Mouse (Mus musculus) megakaryocyte-erythroid progenitor cell, adult 5 weeks (primary cell): ENCODE results near the gene Mex3d. TPM values are rescaled to one million over a fixed set of nuclear protein-coding genes. Genes with fewer than 3 reads are reported as not detected.

ENCODE experiments used
- polyA plus RNA-seq: library from polyadenylated mRNA; stranded (reverse); fragments of >175 nt; gene quantifications from 2 replicates; pipeline ENCODE4 v1.2.3, GENCODE M21; 2012

Mex3d gene
- polyA plus RNA-seq: 29.8 and 33.4 TPM in 2 replicates

GRCm38 (mm10) chr10:80387522-80387959, at the start of gene Mex3d:
Gene Mex3d (minus strand): TSS chr10:80387659.

GRCm38 (mm10) chr10:80433513-80434232, 46.2 kb upstream of the Mex3d start, which contains the start of gene Tcf3:
Gene Tcf3 (minus strand): TSS chr10:80433647.

GRCm38 (mm10) chr10:80406684-80407501, 19.4 kb upstream of the Mex3d start, which contains the start of gene Uqcr11:
Gene Uqcr11 (minus strand): TSS chr10:80406830.

GRCm38 (mm10) chr10:80399191-80399972, 11.9 kb upstream of the Mex3d start, which contains the start of gene Mbd3:
Gene Mbd3 (minus strand): TSS chr10:80399550.

GRCm38 (mm10) chr10:80356001-80356682, 31.3 kb downstream of the Mex3d start, which contains the start of gene Plk5:
Gene Plk5 (plus strand): TSS chr10:80356459.

GRCm38 (mm10) chr10:80348244-80348781, 39.1 kb downstream of the Mex3d start, which contains the start of gene Adamtsl5:
Gene Adamtsl5 (minus strand): TSS chr10:80348412.

Other genes with a start within 250 kb of the Mex3d start
- 1,245 and 1,266 TPM in 2 replicates for gene Atp5d, start 249.0 kb downstream of the Mex3d start, polyA plus RNA-seq
- gene Cbarp, start 246.8 kb downstream of the Mex3d start, polyA plus RNA-seq: 32.3 and 53.4 TPM in 2 replicates
- gene Midn, start 239.4 kb downstream of the Mex3d start, polyA plus RNA-seq: 312 and 336 TPM in 2 replicates
- 43.7 and 63.7 TPM in 2 replicates for gene Cirbp, start 221.7 kb downstream of the Mex3d start, polyA plus RNA-seq
- gene 1600002K03Rik, start 214.7 kb downstream of the Mex3d start, polyA plus RNA-seq: 9.2 and 11.3 TPM in 2 replicates
- 1.1 and 2.4 TPM in 2 replicates for gene Efna2, start 208.2 kb downstream of the Mex3d start, polyA plus RNA-seq
- 29.1 and 31.3 TPM in 2 replicates for gene Mum1, start 161.2 kb downstream of the Mex3d start, polyA plus RNA-seq
- 178 and 185 TPM in 2 replicates for gene Ndufs7, start 138.5 kb downstream of the Mex3d start, polyA plus RNA-seq
- gene Gamt, start 126.6 kb downstream of the Mex3d start, polyA plus RNA-seq: 5.0 and 5.2 TPM in 2 replicates
- 594 and 636 TPM in 2 replicates for gene Dazap1, start 126.2 kb downstream of the Mex3d start, polyA plus RNA-seq
- gene Rps15, start 95.2 kb downstream of the Mex3d start, polyA plus RNA-seq: 9,463 and 9,670 TPM in 2 replicates
- 0.43 and 0.77 TPM in 2 replicates for gene Apc2, start 91.7 kb downstream of the Mex3d start, polyA plus RNA-seq
- gene 2310011J03Rik, start 67.1 kb downstream of the Mex3d start, polyA plus RNA-seq: 74.9 and 88.4 TPM in 2 replicates
- gene Pcsk4, start 58.2 kb downstream of the Mex3d start, polyA plus RNA-seq: 18.0 and 23.1 TPM in 2 replicates
- gene Reep6, start 57.7 kb downstream of the Mex3d start, polyA plus RNA-seq: 13.1 and 18.3 TPM in 2 replicates
- 7.0 and 10.4 TPM in 2 replicates for gene Adamtsl5, start 39.2 kb downstream of the Mex3d start, polyA plus RNA-seq
- gene Plk5, start 31.2 kb downstream of the Mex3d start, polyA plus RNA-seq: 0.23 and 0.25 TPM in 2 replicates
- 234 and 278 TPM in 2 replicates for gene Mbd3, start 11.9 kb upstream of the Mex3d start, polyA plus RNA-seq
- gene Uqcr11, start 19.2 kb upstream of the Mex3d start, polyA plus RNA-seq: 1,352 and 1,389 TPM in 2 replicates
- 552 and 623 TPM in 2 replicates for gene Tcf3, start 46.0 kb upstream of the Mex3d start, polyA plus RNA-seq
- gene Onecut3, start 107.2 kb upstream of the Mex3d start, polyA plus RNA-seq: 0.01 and 0.04 TPM in 2 replicates
- 0.06 and 0.09 TPM in 2 replicates for gene Atp8b3, start 151.5 kb upstream of the Mex3d start, polyA plus RNA-seq
- gene Rexo1, start 173.9 kb upstream of the Mex3d start, polyA plus RNA-seq: 237 and 340 TPM in 2 replicates
- 120 and 125 TPM in 2 replicates for gene Klf16, start 189.7 kb upstream of the Mex3d start, polyA plus RNA-seq
- gene Abhd17a, start 202.7 kb upstream of the Mex3d start, polyA plus RNA-seq: 412 and 620 TPM in 2 replicates
- 86.8 and 101 TPM in 2 replicates for gene Scamp4, start 215.2 kb upstream of the Mex3d start, polyA plus RNA-seq
- gene Adat3, start 215.2 kb upstream of the Mex3d start, polyA plus RNA-seq: 13.4 and 15.6 TPM in 2 replicates
- gene Gm49322, start 218.4 kb upstream of the Mex3d start, polyA plus RNA-seq: 1.1 and 1.3 TPM in 2 replicates
- gene Csnk1g2, start 235.2 kb upstream of the Mex3d start, polyA plus RNA-seq: 452 and 519 TPM in 2 replicates